Mouse (Mus musculus): Measurements from ENCODE around the gene Klk13. TPM values are rescaled to one million over a fixed set of nuclear protein-coding genes. Genes with fewer than 3 reads are reported as not detected.

Gene Klk13
- not detected for total RNA-seq (2023)

DNA sequence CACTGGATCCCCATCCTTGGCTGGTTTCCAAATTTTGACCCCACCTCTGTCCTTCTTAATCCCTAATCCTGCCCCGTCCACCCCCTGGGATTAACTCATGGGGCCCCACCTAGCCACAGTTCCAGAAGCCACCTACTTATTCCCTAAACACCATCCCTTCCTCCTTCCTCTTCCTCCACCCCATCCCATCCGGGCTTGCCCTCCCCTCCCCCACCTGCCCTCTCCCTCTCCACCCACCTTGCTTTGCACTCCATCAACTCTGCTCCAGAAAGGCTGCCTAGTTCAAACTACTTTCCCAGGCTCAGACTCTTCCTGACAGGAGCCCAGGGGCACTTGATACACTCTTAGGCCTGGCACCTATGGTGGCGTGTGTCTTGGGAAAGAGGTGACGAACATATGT is at the start of gene Klk13:
Klk13 (plus strand) TSS at position 301 of the 400 bp plus-strand sequence.

DNA sequence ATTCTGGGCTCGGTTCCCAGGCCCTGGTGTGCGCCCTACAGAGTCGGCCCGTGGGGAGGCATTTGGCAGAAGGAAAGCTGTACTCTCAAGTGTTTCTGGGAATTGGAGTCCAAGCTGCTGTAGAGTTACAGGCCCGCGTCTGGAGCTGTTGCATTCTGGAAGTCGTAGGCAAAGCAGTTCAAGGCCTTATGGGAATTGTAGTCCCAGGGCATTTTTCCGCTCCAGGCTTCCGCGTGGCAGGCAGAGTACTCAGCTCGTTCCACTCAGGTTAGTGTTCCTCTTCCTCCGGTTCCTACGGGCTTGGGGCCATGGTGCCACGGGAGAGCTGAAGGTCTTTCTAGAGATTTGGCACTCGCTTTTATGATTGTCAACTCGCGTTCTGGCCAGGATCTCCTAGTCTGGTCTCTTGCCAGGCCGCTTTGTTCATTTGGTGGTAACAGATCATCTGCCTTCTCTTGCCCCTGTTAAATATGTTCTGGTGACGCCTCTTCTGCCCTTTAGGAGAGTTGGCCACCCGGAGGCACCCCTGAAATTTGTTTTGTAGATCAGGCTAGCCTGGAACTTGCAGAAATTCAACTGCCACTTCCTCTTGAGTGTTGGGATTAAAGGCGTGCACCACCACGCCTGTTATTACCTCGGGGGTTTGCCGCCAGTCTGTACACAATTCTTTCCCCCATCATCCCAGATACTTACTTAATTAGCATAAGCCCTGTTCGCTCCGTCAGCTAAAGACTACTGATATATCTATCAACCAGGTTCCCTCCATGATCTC is 40.4 kb upstream of the Klk13 start, which contains the start of gene Ctu1:
Ctu1 (plus strand) TSS at position 208 of the 772 bp plus-strand sequence.

DNA sequence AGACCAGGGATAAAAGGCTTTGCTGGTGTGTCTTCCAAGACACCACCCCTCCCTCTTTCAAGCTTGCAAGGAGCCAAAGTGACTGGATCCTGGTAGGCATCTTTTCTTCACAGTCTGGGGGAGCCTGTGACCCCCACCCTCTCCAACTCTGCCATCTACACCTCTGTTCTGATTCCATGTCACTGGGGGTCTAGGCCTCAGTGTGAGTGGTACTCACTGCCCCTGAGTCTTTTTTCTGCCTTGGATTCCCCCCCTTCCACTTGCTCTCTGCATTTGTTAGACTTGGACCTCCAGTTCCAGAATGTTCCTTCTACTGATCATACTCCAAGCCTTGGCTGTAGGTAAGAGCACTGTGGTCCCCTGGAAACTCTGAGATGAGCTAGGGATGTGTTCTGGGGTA is 22.2 kb upstream of the Klk13 start, which contains the start of gene Klk14:
Klk14 (plus strand) TSS at position 301 of the 400 bp plus-strand sequence.

DNA sequence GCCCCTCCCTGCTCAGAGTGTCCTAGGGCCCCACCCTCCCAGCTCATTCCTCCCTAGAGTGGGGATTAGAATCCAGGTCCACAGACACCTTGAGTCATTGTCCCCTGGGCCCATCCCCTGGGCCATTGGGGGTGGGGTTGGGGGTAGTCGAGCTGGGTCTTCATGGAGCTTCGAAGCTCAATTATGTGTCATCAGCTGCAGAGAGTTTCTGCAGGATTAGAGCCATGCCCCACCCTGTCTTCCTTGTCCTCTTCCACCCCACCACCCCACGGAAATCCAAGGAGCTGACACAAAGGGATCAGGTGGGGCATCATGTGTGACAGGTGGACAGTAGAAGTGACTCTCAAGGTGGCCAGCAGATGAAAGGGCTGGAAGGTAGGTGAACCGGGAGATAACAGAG is 56.2 kb downstream of the Klk13 start, which contains the start of gene Klk12:
Klk12 (plus strand) TSS at position 301 of the 400 bp plus-strand sequence.

DNA sequence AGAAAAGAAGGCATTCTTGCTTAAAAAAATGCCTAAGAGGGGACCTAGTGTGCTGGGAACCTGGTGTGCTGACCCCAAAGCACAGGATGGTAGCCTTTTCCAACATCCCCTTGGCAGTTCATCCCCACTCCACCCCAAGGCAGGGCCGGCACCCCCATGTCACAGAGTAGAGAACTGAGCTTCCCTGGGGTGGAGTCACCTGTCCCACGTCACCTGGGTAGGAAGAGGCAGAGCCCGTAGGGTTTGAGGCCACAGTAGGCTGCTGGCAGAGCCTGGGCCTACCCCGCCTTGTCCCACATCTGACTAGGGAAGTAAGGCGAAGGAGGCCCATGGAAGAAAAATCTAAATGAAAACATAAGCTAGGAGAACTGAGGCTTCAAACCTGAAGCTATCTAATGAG is 62.0 kb downstream of the Klk13 start, which contains the start of gene Klk11:
Klk11 (plus strand) TSS at position 241 of the 400 bp plus-strand sequence.

Other genes with a start within 250 kb of the Klk13 start
- gene Vsig10l, start 249.4 kb upstream of the Klk13 start, total RNA-seq (2023) = 1 to 10 TPM; 4.6 to 6.6 TPM
- gene Iglon5, start 222.5 kb upstream of the Klk13 start, total RNA-seq (2023) = not detected
- not detected for gene 4931406B18Rik, start 206.6 kb upstream of the Klk13 start, total RNA-seq (2023)
- 10 to 100 TPM; 61.6 to 75.0 TPM for gene Cd33, start 168.1 kb upstream of the Klk13 start, total RNA-seq (2023)
- 10 to 100 TPM; 10.2 to 11.0 TPM for gene Zfp658, start 150.3 kb upstream of the Klk13 start, total RNA-seq (2023)
- gene Zfp719, start 133.0 kb upstream of the Klk13 start, total RNA-seq (2023) = 10 to 100 TPM; 10.5 to 10.7 TPM
- gene Zfp819, start 105.4 kb upstream of the Klk13 start, total RNA-seq (2023) = 1 to 10 TPM in 1 of 2 experiments, not detected in 1; 1.2 TPM
- gene Ceacam18, start 77.9 kb upstream of the Klk13 start, total RNA-seq (2023) = not detected
- 100 to 1,000 TPM; 128 to 137 TPM for gene Siglece, start 52.4 kb upstream of the Klk13 start, total RNA-seq (2023)
- gene Ctu1, start 40.6 kb upstream of the Klk13 start, total RNA-seq (2023) = 1 to 10 TPM; 6.9 to 7.3 TPM
- gene Klk14, start 22.1 kb upstream of the Klk13 start, total RNA-seq (2023) = not detected
- not detected for gene Klk12, start 56.3 kb downstream of the Klk13 start, total RNA-seq (2023)
- gene Klk11, start 62.0 kb downstream of the Klk13 start, total RNA-seq (2023) = not detected
- gene Klk10, start 68.5 kb downstream of the Klk13 start, total RNA-seq (2023) = not detected
- not detected for gene Klk9, start 79.3 kb downstream of the Klk13 start, total RNA-seq (2023)
- gene Klk8, start 85.0 kb downstream of the Klk13 start, total RNA-seq (2023) = 1 to 10 TPM; 4.9 to 5.3 TPM
- not detected for gene Klk7, start 98.7 kb downstream of the Klk13 start, total RNA-seq (2023)
- not detected for gene Klk6, start 111.9 kb downstream of the Klk13 start, total RNA-seq (2023)
- not detected for gene Klk5, start 129.4 kb downstream of the Klk13 start, total RNA-seq (2023)
- not detected for gene Klk4, start 168.6 kb downstream of the Klk13 start, total RNA-seq (2023)
- gene Klk15, start 221.2 kb downstream of the Klk13 start, total RNA-seq (2023) = not detected
- gene Klk1b8, start 238.1 kb downstream of the Klk13 start, total RNA-seq (2023) = not detected

Data from monocyte, adult 59 days (primary cell).